Mouse (Mus musculus) olfactory bulb, adult 2 months (tissue): ENCODE data around the gene Pacsin3.

ENCODE experiments used
- CTCF ChIP-seq: fragments of 200-500 bp; IDR thresholded peaks from 2 replicates; pipeline ENCODE4 v1.5.1; 2012; ENCODE audit warnings: low read depth, mild to moderate bottlenecking, low read length, moderate library complexity; ENCODE audit not compliant: insufficient read depth
- POLR2A ChIP-seq: fragments of 200-500 bp; IDR thresholded peaks from 2 replicates; pipeline ENCODE4 v1.6.1; 2012; ENCODE audit warnings: mild to moderate bottlenecking, low read depth, low read length, moderate library complexity; ENCODE audit not compliant: insufficient read depth

GRCm38 (mm10) chr2:91213311-91213710, 42.4 kb upstream of the Pacsin3 start:
- no peak for TF ChIP-seq CTCF
- no peak for TF ChIP-seq POLR2A
